Mouse (Mus musculus): ENCODE data around the gene Btla.

The Btla gene

GRCm38 (mm10) chr16:45223648-45224388, at the start of gene Btla:
Gene Btla (plus strand): TSS chr16:45224315.
- DNase-seq: no peak

DNA sequence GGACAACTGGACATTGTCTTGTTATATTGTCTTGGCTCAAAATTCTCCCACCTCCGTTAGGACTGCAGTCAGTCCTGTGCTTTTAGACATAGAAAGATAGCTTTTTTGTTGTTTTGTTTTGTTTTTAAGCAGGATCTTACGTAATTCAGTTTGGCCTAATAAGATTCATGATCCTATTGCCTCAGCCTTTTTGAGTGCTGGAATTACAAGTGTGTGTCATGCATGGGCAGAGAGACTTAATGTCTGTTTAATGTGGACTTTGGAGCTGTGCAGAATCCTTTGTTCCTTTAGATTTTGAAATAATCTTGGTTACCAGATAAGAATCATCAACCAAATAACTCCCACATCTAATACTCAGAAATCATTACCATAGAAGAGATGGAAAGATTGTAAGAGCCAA, 45.6 kb upstream of the Btla start:
- DNase-seq: no peak

DNA sequence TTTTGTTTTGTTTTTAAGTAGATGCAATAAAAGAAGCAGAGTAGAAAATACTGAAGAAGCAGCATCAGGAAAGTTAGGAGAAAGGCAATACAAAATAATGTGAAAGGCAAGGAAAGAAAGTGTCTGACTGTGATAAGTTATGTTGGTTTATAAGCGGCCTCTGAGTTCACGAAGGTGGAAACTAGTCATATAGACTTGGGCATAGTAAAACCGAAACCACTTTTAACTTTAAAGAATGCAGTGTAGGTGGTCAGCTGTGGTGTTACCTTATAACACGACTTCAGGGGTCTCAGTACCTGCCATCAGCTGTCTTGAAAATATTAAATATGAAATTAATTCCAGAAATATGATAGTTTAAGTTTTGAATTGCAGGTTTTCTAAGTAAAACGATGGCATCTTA, 42.3 kb upstream of the Btla start:
- no peak for DNase-seq

DNA sequence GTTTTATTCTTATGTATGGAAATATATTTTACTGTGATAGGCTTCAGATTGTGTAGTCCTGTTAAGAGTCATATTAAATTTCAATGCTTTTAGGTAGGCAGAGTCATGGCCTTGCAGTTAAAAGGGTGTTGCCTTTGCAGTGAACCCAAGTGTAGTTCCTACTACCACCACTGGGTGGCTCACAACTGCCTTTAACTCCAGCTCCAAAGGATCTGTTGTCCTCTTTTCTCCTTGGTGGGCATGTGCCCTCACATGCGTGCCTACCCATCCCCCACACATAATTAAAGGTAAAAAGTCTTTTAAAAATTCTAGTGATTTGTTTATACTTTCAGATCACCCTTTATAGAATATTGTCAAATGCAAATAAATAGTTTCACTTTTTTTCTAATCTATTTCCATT, 31.5 kb upstream of the Btla start:
- DNase-seq: peak; percentile 74

DNA sequence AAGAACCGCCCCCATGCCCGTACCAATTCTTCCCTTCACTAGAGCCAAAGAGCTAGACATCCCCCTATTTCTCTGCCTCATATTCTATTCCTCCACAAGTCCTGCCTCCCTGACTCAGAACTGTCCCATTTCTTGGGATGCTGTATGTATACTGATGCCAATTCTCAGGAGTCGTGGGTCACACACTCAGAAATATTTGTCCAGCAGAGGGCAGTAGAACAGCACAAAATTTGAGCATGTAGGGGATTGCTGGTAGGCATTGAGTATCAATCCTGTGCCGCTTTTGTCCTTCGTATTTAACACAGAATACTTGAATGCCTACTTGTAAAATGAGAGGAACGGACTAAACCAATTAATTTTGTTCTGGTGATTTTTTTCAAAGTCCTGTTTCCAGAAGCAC, 27.3 kb upstream of the Btla start:
- DNase-seq: peak; percentile 41

DNA sequence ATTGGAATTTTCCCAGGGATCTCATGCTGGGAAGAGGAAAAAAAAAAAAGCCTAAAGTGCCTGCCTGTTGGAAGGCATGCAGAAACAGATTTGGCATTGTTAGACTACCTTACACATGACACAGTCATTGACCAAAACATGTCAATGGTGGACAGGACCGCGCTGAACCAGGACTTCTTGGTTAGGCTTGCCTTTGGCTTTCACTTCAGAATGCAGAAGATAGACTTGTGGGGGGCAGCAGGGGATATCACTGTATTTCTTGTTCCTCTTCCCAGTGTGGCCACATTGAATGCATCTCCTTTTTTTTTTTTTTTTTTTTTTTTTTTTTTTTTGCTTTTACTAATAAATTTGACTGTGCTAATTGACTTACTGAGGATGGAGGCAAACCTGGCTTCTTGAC, 22.7 kb upstream of the Btla start:
- DNase-seq: no peak

DNA sequence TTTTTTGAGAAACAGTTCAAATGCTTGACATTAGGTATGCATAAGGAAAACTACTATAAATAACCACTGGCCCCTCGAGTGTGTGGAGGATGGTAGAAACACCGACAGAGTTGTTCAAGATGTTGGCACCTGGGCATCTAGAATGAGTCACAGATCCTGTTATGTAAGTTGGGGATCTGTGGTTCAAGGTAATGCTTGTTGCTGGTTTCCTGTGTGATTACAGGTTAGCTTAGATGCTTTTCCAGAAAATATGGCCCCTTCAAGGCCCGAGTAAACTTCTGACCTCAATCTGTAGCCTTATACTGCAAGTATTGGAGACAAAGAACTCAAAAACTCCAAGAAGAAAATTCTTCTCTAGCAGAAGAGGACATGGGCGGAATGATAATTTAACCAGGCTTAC, 19.7 kb upstream of the Btla start:
- DNase-seq: no peak

DNA sequence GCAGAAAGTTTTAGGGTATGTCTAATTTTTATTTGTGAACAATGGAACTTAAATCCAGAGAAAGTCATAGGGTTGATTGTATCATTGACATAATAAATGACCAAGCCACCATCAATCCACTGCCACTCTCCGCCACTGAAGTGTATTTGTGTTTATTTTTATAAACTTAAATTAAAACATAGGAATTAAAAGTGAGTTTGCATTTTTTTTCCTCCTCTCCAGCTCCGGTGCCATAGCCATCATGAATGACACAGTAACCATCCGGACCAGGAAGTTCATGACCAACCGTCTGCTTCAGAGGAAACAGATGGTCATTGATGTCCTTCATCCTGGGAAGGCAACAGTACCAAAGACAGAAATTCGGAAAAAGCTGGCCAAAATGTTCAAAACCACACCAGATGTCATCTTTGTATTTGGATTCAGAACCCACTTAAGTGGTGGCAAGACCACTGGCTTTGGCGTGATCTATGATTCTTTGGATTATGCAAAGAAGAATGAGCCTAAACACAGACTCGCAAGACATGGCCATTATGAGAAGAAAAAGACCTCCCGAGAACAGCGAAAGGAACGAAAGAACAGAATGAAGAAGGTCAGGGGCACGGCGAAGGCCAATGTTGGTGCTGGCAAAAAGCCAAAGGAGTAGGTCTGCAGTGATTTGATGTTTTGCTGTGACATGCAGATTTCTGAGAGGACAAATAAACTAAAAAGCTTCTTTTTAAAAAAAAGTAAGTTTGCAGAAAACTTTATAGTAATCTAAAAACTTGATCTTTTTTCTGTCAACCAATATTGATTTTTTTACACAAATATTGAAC, 19.1 kb upstream of the Btla start:
- no peak for DNase-seq

- no peak for DNase-seq
Measured at GRCm38 (mm10) chr16:45222016-45222415, 2.1 kb upstream of the Btla start.

DNA sequence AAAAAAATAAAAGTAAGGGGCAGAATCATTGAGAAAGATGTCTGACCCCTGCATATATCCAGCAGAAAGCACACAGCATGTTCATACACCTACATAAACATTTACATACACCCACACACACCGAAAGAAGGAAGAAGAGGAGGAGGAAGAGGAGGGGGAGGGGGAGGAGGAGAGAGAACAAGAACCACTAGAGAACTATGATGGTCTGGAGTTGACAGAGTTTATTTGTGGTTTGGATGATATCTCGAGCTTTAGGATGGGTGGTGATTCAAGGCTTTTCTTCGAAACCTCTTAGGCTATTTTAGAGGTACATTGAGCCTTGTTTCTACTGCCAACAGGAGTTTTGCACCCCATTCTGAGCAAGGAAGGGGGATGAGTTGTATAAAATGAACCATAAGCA, 1.3 kb upstream of the Btla start:
- no peak for DNase-seq

DNA sequence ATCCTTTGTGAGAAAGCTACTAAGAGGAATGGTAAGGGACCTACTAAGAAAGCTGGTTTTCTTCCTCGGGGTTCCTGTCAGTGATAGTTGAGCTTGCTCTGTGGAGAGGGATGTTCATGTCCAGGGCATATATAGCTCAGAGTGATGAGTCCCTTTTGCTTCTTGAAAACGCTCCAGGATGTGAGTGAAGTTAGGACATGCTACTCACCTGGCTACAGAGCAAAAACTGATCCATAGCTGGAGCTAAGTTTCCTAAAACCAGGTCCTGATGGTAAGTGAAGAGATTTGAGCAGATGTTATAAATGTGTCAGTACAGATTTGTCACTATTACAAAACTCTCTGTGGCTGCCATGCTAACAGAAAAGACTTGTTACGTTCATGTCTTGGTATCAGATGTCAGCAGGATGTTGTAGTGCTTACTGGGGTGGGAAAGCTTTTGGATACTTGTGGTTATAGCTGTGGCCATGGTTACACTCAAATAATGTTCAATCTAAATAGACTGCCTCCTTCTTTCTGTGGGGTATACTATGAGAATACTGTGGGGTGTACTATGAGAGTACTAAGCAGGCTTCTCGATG, 405 bp downstream of the Btla start:
- no peak for DNase-seq

- DNase-seq: no peak
Measured at GRCm38 (mm10) chr16:45227002-45227401, 2.9 kb downstream of the Btla start.

- no peak for DNase-seq
Measured at GRCm38 (mm10) chr16:45231296-45231695, 7.2 kb downstream of the Btla start.

- no peak for DNase-seq
Measured at GRCm38 (mm10) chr16:45233007-45233406, 8.9 kb downstream of the Btla start.

GRCm38 (mm10) chr16:45242700-45243099, 18.6 kb downstream of the Btla start:
- no peak for DNase-seq

DNA sequence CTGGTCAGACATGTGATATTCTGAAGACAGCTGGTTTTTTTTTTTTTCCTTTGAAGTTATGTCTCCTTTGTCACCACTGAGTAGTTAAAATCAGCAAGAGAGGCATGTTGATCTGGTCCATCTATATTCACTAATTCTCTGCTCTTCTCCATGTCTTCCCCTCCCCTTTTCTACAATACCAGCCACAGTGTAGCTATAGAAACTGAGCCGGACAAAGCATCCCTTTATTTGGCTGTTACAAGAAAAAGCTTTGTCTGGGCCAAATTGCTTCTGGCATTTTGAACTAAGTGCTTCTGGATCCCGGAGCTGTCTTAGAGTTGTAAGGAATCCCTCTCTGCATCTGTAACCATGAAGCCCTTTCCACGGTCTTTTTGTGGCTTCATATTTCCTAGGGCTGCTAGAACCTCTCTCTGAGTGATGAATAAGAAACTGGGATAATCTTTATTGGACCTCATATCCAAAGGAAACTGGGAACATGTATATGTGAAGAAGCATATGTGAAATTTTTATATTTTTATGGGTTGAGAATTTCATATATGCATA, 20.9 kb downstream of the Btla start:
- DNase-seq: no peak

GRCm38 (mm10) chr16:45249761-45250160, 25.6 kb downstream of the Btla start:
- DNase-seq: no peak

GRCm38 (mm10) chr16:45250317-45250716, 26.2 kb downstream of the Btla start:
- DNase-seq: no peak

GRCm38 (mm10) chr16:45251773-45252413, 27.8 kb downstream of the Btla start:
- DNase-seq: no peak

DNA sequence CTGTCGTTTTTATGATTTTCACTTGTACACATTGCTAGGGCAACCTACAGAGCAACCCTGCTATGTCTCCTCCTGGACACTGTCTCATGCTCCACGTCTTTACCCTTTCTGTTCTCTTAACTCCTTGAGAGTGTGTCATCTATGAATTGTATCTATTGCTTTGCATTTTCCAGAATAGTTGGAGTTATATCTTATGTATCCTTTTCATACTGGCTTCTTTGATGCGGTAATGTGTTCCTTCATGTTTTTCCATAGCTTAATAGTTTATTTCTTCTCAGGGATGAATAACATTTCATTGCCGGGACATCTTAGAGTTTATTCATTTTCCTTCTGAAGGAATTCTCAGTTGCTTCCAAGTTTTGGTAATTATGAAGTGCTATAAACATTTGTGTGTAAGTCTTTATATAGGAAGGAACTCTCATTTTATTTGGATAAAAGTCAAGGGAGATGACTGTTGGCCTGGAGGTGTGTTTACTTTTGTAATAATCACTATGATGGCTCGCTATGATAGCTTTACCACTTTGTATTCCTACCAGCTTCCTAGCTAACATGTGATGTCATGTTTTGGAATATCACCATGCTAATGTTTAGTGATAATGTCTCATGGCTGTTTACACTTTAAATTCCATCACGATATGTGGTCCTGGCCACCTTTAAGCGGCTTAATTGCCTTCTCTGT, 31.2 kb downstream of the Btla start:
- no peak for DNase-seq

GRCm38 (mm10) chr16:45256895-45257294, 32.8 kb downstream of the Btla start:
- DNase-seq: no peak

- peak; percentile 3 for DNase-seq
Measured at GRCm38 (mm10) chr16:45257567-45257966, 33.5 kb downstream of the Btla start.

GRCm38 (mm10) chr16:45259663-45260062, 35.5 kb downstream of the Btla start:
- peak; percentile 19 for DNase-seq

Measured in liver (tissue).